Mouse (Mus musculus): ENCODE results near the gene Pcsk7.

DNA sequence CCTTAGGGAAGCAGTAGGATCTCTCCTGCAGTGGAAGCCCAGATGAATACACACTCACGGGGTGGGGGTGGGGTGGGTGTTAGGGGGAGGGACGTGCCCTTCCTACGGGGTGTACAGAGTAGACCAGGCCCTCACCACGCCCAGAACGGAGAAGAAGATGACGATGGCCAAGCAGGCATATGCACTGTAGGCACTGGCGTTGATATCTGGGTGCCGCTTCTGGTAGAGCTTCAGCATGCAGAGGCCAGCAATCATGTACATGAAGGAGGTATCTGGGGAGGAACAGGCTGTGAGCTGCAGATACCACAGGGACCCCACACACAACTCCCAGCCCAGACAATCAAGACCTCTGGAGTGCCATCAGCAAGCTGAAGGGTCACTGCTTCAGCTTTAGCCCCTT lies 36.6 kb downstream of the Pcsk7 start:
- TF ChIP-seq CTCF (IDR thresholded peaks at IDR 0.05; ENCODE audit: borderline replicate concordance, control insufficient read depth, extremely low read depth, insufficient read depth, low read length, poor library complexity) = no peak
- no peak for TF ChIP-seq POLR2A (IDR thresholded peaks at IDR 0.05; ENCODE audit: control insufficient read depth, extremely low read depth, insufficient read depth, low read length, poor library complexity)

Data from thymus, adult 2 months (tissue).